Mouse (Mus musculus) myocyte (in vitro differentiated cells): ENCODE results near the gene Gm13288.

ENCODE experiments used
- CEBPB ChIP-seq: IDR thresholded peaks from 2 replicates; pipeline ENCODE4 v1.6.1; 2011; ENCODE audit warnings: mild to moderate bottlenecking, moderate library complexity; ENCODE audit not compliant: poor library complexity, insufficient read depth, severe bottlenecking
- REST ChIP-seq: IDR thresholded peaks from one replicate; pipeline ENCODE4 v1.6.1; 2011; ENCODE audit warnings: mild to moderate bottlenecking, control low read depth, moderate library complexity; ENCODE audit not compliant: insufficient read depth, insufficient read length

DNA sequence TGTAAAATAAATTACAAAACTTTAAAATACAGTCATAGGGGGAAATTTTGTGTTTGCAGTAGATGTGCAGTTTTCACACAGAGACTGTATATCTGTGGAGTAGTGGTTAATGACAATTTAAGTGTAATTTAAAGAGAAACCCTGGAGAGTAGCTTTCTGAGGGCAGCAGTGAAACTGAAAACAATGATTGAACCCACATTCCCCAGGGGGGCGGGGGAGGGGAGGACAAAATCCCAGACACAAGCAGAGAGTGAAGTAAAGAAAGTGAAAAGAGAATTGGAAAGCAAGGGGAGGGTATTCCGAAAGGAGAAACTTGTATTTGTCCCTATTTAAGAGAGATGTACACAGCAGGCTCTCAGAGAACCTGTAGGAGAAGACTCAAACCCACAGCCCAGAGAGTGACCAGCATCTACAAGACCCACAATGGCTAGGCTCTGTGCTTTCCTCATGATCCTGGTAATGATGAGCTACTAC lies 36.1 kb downstream of the Gm13288 start, which contains the start of gene Ifna4:
- TF ChIP-seq CEBPB (no peak), REST (no peak)
